Mouse (Mus musculus) brain, embryonic 18.5 days (tissue): ENCODE results near the gene Ciao1.
A peak's percentile ranks its signal among the peaks of the same experiment; 100 is the strongest.
"Not testable (repeated sequence)": the region's sequence is repeated elsewhere in the genome, so short reads cannot be mapped to it uniquely, and the experiment has no call there.

Experiments
- DNase-seq: peaks from one replicate; pipeline ENCODE4 v3.0.0-alpha.2; 2012; ENCODE audit warnings: low read depth, low spot score

Gene Ciao1

GRCm38 (mm10) chr2:127247592-127248333 is at the start of gene Ciao1, which contains the start of gene Tmem127:
TSS of gene Ciao1 (minus strand) at chr2:127247816.
TSS of gene Tmem127 (plus strand) at chr2:127247908.
- DNase-seq: peak; percentile 98

GRCm38 (mm10) chr2:127297001-127297805 is 49.6 kb upstream of the Ciao1 start:
- no peak for DNase-seq

- no peak for DNase-seq
These were observed 44.6 kb upstream of the Ciao1 start for GRCm38 (mm10) chr2:127292250-127292649.

DNA sequence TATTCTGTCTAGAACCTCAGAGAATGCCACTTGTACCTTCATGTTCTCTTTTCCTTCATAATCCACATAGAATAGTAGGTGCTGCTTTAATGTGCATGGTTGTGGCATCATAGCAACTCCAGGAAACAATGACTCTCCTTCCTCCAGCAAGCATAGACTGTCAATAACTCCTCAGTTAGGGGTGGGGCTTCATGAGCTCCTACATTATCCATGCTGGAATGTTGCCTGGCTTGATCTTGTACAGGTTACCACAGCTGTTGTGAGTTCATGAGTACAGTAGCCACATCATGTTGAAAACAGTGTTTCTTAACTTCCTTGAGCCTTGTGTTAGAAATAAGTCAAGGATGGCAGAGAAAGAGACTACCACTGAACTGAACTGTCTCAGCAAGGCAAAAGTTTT is 30.5 kb upstream of the Ciao1 start:
- no peak for DNase-seq

DNA sequence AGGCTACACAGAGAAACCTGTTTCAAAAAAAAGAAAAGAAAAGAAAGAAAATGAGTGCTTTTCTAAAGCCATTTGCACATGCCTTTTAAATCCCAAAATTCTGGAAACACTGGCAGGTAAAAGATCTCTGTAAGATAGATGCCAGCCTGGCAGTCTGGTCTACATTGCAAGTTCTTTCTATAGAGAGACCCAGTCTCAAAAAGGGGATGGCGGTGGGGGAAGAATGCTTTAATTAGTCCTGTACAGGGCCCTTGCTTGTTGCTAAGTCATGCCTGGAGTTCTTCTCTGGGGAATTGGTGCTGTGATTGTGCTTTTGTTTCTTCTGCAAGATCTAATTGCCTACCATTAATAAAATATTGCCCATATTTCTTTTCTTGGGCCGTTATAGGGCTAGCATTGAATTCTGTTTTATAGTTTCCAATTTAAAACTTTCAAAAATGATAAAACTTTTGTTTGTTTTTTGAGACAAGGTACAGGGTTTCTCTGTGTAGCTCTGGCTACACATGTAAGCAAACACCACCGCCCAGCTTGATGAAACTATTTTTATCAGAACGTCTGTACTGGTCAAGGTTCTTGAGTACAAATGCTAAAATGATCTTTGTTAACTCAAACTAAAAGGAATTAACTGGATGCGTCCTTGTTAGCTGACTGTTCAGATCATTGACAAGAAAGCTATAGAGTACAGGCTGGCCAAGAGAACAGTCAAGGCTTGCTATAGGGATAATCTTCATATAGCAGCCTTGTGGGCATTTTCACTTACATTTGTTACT is 28.1 kb upstream of the Ciao1 start:
- no peak for DNase-seq

GRCm38 (mm10) chr2:127274590-127274989 is 27.0 kb upstream of the Ciao1 start:
- no peak for DNase-seq

GRCm38 (mm10) chr2:127272806-127273205 is 25.2 kb upstream of the Ciao1 start:
- no peak for DNase-seq

DNA sequence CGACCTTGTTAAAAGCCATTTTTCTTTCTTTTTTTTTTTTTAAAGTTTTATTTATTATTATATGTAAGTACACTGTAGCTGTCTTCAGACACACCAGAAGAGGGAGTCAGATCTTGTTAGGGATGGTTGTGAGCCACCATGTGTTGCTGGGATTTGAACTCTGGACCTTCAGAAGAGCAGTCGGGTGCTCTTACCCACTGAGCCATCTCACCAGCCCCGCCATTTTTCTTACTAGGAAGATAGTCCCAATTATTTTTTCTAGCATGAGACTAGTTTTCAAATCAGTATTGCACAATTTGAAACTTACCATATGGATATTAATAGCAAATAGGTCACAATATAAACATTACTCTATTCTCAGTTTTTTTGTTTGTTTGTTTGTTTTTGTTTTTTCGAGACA is 24.4 kb upstream of the Ciao1 start:
- DNase-seq: not testable (repeated sequence)

DNA sequence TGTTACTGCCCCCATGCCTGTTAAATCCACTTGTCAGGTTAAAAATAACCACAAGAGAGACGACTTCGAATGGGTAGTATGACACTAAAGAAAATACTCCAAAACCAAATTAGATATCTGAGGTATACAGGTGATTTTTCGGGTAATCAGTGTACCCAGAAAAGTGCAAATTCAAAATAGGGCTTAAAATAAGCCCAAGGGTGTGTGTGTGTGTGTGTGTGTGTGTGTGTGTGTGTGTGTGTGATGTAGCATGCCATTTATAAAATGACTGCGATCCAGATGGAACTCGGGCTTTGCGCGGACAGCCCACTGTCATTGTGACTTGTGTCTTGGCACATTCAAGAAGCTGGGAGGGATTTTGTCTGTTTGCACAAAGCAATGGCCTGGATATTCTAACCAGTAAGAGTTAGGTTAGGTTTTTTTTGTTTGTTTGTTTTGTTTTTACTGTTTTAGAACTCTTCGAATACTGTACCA is 23.5 kb upstream of the Ciao1 start:
- no peak for DNase-seq

- no peak for DNase-seq
These were observed 22.9 kb upstream of the Ciao1 start for GRCm38 (mm10) chr2:127270300-127271041.

- peak; percentile 93 for DNase-seq
These were observed 22.1 kb upstream of the Ciao1 start, which contains the start of gene Stard7 for GRCm38 (mm10) chr2:127269491-127270299. TSS of gene Stard7 (plus strand) at chr2:127270218.

GRCm38 (mm10) chr2:127267854-127268253 is 20.2 kb upstream of the Ciao1 start:
- no peak for DNase-seq

DNA sequence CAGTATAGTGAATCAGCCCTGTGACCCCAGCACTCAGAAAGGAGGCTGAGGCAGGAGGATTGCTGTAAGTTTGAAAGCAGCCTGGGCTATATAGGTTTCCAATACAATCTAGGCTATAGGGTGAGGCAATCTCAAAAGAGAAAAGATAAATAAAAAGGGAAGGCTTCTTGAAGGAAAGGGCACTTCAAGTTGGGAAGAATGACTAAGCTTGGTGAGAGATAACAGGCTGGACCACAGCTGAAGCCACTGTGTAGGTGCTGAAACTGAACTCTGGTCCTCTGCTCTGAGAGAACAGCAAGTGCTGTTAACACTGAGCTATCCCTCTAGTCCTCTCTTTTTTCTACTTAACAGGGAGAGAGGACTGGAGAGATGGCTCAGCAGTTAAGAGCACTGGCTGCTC is 14.9 kb upstream of the Ciao1 start:
- DNase-seq: no peak

- no peak for DNase-seq
These were observed 11.7 kb upstream of the Ciao1 start for GRCm38 (mm10) chr2:127259340-127259739.

GRCm38 (mm10) chr2:127255294-127255693 is 7.7 kb upstream of the Ciao1 start:
- no peak for DNase-seq

DNA sequence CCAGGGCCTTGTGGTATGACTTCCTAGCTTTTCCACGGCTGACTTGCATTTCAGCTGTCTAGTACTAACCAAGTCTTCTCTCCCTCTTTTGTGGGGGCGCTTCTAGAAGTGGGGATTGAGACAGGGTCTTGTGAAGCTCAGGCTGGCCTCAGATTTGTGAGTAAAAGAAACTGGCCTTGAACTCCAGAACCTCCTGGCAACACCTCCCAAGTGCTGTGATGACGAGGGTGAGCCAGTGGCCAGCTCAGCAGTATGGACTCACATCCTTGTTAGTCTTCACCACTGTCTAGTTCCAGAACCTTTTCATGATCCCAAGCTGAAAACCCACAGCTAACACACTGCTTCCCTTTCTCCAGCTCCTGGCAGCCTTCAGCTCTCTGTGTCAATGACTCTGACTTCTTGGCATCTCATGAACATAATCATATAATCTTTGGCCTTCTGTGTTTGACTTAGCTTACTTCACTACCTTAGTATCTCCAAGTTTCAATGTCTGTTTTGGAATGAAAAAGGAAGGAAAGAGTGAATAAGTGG is 7.1 kb upstream of the Ciao1 start:
- DNase-seq: no peak

GRCm38 (mm10) chr2:127252787-127253186 is 5.2 kb upstream of the Ciao1 start:
- no peak for DNase-seq

DNA sequence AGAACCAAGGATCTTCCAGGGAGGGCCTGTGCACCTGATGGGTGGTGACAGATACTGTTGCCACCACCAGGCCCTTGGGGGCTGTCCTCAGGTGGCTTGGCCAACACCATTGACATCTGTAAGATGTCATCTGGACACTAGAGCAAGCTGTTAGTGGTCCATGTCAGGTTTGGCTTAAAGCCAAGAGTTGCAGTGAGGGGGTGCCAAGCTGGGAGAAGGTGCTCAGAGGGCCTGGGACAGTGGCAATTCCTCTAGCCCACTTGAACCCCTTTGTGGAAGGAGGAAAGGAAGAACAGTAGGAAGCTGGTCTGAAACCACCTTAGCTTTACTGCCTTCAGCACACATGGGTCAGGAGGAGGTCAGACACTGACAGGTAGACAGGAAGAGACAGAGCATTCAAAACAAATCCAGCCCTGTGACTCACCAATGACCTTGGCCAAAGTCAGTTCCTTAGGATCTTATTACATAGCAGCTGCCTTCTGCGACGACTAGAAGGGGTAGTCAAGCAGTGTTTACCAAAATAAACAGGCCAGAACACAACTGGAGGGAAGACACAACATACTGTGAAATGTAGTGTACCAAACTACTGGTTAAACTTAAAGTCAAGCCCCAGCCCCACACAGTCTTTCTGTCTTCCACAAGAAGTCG is 4.4 kb upstream of the Ciao1 start:
- DNase-seq: no peak

DNA sequence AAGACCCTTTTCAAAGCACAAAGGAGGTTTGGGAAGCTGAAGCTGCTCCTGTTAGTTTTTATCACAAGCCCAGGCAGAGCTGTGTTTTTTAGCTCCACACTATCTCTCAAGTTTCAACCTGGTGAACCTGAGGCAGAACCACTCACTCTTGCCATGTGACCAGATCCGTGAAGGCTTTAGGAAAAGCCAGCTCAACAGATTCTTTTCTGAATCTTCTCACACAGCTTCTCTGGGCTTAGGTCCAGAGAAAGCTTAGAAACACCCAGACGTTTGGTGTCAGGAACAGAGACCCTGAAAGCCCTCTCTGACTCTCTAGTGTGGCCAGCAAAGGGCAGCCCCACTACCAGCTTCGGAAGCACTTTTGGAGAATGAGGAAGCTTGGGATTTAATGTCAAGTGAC is 3.8 kb upstream of the Ciao1 start:
- DNase-seq: no peak
